Mouse (Mus musculus) lung, postnatal 14 days (tissue): ENCODE data around the gene Qtrt1.
"Not testable (repeated sequence)": the region's sequence is repeated elsewhere in the genome, so short reads cannot be mapped to it uniquely, and the experiment has no call there.

Source experiments
- DNase-seq: peaks from one replicate; pipeline ENCODE4 v3.0.0; 2021

Qtrt1 gene

DNA sequence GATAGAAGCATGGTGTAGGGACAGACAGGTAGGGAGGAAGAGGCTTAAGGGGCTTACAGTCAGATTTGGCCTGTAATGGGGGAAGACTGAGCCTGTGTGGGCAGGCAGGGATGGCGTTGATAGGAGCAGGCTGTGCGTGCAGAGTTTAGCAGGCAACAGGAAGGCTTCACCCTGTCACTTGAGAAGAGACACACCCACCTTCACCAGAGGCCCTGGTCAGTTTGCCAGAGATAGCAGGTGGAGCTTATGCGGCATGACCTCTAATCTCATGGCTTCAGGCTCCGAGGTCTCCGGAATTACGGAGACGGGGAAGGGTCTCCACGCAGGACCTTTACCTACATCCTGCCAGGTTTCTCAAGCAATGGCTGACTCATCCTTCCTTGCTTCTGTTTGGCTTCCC lies 40.2 kb downstream of the Qtrt1 start:
- no peak for DNase-seq

DNA sequence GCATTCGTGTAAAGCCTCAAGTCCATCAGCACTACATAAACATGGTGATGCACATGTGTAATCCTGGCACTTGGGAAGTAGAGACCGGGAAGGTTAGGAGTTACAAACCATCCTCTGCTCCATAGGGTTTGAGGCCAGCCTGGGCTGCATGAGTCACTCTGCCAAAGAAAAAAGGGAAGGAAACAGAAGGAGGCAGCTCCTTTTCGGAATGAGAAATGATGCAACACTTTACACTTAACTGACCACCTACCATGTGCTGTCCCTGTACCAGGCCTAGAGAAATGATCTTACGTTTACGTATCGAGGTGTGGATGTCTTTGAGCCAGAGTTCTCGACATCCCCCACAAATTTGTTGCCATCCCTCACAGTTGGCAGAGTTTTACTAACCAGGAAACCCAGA lies 41.4 kb downstream of the Qtrt1 start:
- no peak for DNase-seq

DNA sequence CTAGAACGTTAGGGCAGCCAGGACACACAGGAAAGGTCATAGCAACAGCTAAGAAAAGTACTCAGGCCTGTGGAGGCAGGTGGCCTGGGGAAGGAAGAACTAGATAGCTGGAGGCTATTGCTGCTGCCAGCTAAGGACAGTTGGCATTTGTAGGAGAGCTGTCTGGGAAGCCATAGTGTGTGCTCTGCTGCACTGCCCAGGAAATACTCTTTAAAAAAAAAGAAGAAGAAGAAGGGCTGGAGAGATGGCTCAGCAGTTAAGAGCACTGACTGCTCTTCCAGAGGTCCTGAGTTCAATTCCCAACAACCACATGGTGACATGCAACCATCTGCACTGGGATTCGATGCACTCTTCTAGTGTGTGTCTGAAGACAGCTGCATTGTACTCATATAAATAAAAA lies 41.8 kb downstream of the Qtrt1 start:
- no peak for DNase-seq

DNA sequence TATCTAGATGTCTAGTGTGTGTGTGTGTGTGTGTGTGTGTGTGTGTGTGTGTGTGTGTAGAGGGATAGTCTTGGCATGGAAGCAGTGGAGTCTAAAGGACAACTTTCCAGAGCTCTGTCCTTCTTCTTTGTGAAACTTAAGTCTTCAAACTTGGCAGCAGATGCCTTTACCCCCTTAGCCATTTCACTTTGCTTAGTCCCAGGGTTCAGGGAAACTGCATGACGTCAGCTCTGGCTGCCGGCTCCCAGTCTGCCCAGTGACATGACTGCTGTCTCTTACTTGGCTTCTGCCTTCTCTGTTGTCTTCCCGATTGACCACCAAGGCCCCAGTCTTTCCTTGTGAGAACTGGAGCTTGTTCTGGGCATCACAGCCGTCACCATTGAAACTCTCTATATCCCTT lies 42.9 kb downstream of the Qtrt1 start:
- peak; percentile 28 for DNase-seq

DNA sequence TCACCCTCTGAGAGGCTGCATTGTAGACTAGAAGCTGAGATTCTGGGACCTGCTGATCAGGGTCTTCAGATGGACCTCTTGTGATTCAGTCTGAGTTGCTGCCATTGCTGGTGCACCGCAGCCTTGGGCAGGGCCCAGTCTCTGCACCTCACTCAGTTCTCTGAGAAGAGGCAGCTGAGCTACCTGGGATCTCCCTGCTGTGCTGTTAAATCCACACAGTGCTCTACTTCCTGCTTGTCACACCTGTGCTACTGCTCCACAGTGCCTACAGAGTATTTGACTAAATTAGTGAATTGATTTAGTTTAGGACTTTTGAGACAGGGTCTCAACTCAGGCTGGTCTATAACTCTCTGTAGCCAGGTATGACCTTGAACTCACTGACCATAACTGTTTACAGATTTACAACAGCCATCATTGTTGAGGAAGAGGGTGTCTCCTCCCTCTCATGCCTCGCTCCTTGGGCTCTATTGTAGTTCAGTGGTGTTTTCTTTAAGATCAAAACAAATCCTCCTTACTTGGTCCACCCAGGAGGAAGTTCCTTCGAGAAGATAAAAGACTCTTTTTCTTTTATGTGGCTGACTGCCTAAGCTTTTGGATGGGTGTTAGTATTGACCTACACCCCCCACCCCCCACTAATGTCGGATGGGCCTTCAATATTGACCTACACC lies 43.6 kb downstream of the Qtrt1 start:
- no peak for DNase-seq

DNA sequence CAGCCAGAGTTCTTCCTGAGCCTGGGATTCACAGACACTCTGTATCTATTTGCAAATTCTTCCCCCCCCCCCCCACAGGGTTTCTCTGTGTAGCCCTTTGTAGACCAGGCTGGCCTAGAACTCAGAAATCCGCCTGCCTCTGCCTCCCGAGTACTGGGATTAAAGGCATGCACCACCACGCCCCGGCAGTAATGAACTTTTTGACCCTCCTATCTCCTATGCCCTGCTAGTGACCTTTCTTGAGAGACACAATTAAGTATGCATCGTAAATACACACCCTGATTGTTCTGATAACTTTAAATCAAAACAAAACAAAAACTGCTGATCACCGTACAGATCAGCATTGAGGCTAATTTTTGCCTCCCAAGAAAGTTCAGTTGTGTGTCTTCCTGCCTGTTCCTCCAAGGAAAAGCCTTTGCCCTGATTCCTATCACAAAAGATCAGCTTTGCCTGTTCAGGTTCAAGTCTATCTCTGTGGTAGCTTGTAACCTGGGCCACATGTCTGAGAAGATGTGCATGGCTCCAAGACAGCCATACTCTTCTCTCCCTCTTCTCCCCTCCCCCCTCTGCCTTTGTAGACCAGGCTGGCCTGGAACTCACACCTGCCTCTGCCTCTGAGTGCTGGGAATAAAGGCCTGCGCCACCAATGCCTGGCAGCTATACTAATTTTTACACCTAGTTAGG lies 44.8 kb downstream of the Qtrt1 start:
- DNase-seq, result no peak

DNA sequence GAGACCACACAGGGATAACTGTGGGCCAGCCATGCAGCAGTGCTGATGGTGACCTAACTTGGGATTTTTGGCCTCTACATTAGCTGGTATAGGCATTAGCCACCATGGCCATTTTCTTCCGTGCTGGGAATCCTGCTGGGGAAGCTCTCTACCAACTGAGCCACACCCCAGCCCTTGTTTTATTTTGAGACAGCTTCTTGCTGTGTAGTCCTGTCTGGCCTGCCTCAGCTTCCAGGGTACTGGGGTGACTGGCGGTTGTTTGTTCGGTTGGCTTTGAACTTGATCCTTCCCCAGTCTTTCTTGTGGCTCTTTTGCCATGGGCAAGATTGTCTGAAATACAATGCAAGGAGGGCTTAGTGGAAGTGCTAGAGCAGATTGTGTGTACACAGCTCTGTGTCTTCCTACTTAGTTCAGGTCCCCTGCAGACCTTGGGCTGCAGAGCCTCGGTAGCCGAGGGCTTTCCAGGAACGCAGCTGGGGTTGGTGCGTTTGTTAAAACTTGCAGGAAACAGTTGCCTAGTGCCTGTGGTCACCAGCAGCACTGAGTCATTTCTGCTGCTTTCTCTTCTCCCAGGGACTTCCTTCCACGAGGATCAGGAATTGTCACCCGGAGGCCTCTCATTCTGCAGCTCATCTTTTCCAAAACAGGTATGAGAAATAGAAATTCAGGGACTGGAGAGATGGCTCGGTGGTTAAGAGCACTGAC lies 45.4 kb downstream of the Qtrt1 start:
- DNase-seq, result no peak

DNA sequence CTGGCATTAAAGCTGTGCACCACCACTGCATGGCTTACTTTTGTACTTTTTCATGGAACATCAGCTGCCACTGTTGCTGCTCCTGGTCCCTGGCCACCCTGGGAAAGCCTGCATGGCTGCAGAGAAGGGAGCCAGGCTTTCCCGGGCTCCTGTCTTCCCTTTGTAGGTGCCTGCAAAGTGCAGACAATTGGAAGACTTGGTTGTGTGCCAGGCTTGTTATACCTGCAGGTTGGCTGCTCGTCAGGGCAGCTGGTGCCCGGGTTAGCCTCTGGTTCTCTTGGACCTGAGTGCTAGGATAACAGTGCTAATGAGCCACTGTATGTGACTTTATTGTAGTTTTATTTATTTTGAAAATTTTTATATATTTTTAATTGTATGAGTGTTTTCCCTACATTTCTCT lies 47.2 kb downstream of the Qtrt1 start:
- no peak for DNase-seq

DNA sequence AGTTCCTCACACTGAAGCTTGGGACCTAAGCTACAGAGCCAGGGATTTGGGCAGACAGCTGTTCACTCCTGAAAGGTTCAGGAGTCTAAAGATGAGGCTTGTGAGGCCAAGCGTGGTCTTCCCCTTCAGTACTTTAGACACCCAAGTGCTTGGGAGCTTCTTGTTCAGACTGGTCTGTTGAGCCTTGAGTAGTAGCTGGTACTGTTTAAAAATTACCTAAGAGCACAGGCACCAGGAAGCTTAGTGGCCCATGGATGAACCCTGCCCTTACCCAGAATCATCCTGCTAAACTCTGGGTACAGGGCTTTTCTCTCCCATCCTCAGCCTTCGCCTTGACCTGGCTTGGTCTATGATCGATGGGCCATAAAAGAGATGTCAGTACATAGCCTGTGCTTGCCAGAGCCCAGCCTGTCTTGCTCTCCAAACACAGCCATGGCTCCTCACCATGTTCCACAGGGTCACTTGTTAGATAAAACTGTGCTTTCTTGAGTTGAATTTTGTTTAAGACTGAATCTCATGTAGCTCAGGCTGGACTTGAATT lies 48.8 kb downstream of the Qtrt1 start:
- no peak for DNase-seq

DNA sequence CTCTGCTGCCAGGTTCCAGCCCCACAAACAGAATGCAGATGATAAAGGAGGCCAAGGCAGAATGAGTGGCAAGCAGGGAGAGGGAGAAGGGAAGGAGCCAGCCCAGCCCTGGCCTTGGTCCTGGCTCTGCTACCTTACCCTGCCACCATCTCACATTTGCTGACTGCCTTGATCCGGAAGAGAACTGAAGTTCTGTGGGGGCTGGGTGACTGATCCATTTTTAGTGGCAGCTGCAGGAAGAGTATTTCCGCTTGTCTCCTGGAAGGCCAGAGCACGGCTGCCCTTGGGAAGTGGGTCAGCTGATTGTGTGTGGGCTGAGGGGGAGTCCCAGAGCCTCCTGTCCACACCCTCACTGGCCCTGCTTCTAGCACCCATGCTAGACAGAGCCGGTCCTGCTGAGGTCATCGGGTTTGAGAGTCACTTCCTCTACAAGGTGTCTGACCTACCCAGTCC lies 51.5 kb downstream of the Qtrt1 start:
- DNase-seq, result peak; percentile 54

DNA sequence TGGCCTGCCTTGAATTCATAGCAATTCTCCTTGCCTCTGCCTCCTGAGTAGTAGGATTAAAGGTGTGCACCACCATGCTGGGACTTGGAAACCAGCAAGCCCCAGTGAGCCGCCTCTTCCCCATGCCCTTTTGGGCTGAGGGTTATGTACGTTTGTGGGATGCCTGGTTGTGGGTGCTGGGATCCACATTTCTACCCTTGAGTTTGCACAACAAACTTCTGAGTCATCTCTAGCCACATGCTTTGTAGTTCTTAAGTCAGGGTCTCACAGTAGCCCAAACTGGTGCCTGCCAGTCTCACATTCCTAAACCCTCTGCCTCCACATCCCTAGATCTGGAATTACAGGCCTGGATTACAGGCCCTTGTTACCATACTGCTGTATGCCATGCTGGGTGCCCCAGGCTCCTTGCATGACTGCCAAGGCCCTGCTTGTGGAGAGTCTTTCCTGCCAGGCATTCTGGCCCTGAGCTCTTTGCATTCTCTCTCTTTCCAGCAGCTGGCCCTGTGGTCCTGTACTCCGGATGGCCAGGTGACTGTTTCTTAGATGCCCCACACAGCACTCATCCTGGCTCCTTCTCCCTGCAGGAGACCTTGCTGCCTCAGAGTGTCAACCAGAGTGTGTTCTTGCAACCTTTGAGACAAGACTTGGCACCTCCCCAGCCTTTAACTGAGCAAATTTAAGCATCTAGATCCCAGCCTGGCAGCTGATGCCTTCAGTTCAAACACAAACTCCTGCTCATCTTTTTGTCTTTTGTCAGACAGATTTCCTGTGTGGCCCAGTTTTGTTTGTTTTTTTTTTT lies 52.3 kb downstream of the Qtrt1 start:
- DNase-seq, result no peak

DNA sequence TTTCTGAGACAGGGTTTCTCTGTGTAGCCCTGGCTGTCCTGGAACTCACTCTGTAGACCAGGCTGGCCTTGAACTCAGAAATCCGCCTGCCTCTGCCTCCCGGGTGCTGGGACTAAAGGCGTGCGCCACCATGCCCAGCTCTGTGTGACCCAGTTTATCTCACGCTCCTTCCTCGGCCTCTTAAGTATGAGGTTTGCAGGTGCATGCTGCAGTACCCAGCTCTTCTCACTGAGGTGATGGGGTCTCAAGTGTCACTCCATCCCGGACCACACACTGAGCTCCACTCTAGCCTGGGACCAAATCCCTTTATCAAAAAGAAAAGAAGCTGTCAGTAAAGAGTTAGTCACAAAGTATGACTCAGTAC lies 52.9 kb downstream of the Qtrt1 start:
- not testable (repeated sequence) for DNase-seq

DNA sequence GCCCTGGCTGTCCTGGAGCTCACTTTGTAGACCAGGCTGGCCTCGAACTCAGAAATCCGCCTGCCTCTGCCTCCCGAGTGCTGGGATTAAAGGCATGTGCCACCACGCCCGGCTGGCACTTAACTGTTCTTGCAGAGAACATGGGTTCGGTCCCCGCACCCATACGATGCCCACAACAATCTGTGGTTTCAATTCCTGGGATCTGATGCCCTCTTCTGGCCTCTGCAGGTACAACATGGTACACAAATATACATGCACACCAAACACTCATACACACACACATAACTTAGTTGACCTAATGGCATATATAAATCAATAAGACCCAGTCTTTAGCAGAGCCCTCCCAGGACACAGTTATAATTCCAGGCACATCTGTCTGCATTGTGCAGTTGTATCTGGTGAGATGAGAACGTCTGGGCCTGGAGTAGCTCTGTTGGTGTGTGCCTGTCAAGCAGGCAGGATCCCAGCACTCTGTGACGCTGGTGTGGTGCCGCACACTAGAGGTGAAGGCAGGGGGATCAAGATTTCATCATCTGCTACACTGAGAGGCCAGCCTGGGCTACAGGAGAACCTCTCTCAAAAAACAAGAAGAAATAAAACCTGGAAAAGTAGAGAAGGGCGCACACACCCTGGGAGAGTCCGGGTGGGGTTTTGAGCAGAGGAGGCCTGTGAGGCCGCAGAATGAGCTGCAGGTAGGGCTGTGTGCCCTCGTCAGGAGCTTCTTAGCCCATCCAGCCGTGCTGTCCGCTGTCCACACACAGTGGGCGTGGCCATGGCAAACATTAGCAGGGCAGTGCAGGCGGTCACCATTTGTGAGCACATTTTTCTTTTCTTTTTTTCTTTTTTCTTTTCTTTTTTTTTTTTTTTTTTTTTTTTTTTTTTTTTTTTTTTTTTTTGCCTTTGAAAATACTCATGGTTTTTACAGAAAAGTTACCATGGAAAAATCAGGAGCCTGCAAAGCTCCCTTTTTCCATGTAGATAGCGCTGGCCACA lies 57.7 kb downstream of the Qtrt1 start:
- peak; percentile 71 for DNase-seq
